Mouse (Mus musculus): ENCODE measurements at regions not wholly inside any gene's neighbourhood (a gene's known extent, or its start where the extent isn't known, plus 50 kb on each side); places are given as distances from the start of the nearest gene placed in this dataset.

- TF ChIP-seq POLR2A (IDR thresholded peaks at IDR 0.05; ENCODE audit: insufficient read depth, low read depth, low read length) (no peak), CTCF (IDR thresholded peaks at IDR 0.05) (no peak), EP300 (IDR thresholded peaks at IDR 0.05; ENCODE audit: insufficient read depth, low read depth, low read length) (no peak)
Measured at GRCm38 (mm10) chr10:68378212-68378611, 99.7 kb upstream of the Arid5b start.
